Mouse (Mus musculus): ENCODE data around the gene Psme1. TPM values are rescaled to one million over a fixed set of nuclear protein-coding genes. Genes with fewer than 3 reads are reported as not detected.

Psme1 gene
- 129 and 136 TPM in 2 replicates for polyA plus RNA-seq (2012; rRNA removed)

GRCm38 (mm10) chr14:55577871-55578667 lies at the start of gene Psme1:
Gene Psme1, plus strand, starts transcription at chr14:55578123.
- peaks cover 16% of the 10 kb centered on the region; the same call in 1 of the 2 replicates for H3K4me1 ChIP-seq (replicated peaks; ENCODE audit: control insufficient read depth, insufficient read depth, low read length)
- H3K27me3 ChIP-seq (ENCODE audit: control insufficient read depth, insufficient read depth, low read length) = no peaks in the 10 kb centered on the region
- peak within 1 kb of the TSS; percentile 69 for H3K4me3 ChIP-seq (ENCODE audit: control insufficient read depth, insufficient read depth, low read length)
- TF ChIP-seq POLR2A (IDR thresholded peaks at IDR 0.05; ENCODE audit: control insufficient read depth, extremely low read depth, insufficient read depth, low read length, poor library complexity) (0 out of 2 replicates have a peak, but pooled peaks have one; percentile 45), CTCF (IDR thresholded peaks at IDR 0.05; ENCODE audit: borderline replicate concordance, control insufficient read depth, extremely low read depth, insufficient read depth, low read length, poor library complexity) (no peak)
- H3K36me3 ChIP-seq (ENCODE audit: control insufficient read depth, insufficient read depth, low read length) = peaks cover 11% of the 10 kb centered on the region; the same call in 1 of the 2 replicates
- H3K27ac ChIP-seq (ENCODE audit: control insufficient read depth, insufficient read depth, low read length) = peak within 1 kb of the TSS; percentile 20; the same call in 1 of the 2 replicates
- WGBS = 1% methylated on average over 31 of the region's 32 CpGs
- peak; percentile 85 for DNase-seq

DNA sequence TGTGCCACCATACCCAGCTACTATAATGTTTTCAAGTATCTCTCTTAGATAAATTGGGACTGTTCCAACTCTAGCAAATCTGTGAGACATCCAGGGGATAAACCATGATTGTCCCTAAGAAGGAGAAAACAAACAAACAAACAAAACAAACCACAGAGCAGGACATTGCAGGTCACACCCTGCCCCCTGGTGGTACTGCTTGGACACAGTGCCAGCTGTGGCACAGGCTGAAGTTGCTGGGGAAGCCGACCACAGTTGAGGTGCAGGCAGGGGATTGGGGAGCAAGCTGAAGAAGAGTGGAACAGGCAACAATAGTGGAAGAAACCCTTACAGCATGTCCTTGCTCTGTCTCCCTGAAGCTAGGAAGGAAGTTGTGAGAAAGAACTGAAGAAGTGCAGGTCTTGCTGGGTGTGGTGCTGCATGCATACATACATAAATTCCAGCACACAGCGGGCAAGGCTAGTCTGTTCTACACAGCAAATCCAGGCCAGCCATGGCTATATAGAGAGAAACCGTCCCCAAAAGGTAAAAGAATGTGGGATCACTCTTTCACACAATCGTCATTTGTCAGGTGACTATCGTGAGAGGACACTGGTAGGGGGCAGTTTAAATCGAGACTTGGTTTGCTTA lies 41.7 kb upstream of the Psme1 start:
- Histone ChIP-seq H3K4me3 (ENCODE audit: control insufficient read depth, insufficient read depth, low read length) (no peak overlapping the region), H3K36me3 (ENCODE audit: control insufficient read depth, insufficient read depth, low read length) (no peaks in the 10 kb centered on the region), H3K4me1 (replicated peaks; ENCODE audit: control insufficient read depth, insufficient read depth, low read length) (peaks cover 13% of the 10 kb centered on the region), H3K27ac (ENCODE audit: control insufficient read depth, insufficient read depth, low read length) (no peak overlapping the region), H3K27me3 (ENCODE audit: control insufficient read depth, insufficient read depth, low read length) (no peaks in the 10 kb centered on the region)
- no peak for TF ChIP-seq POLR2A (IDR thresholded peaks at IDR 0.05; ENCODE audit: control insufficient read depth, extremely low read depth, insufficient read depth, low read length, poor library complexity)
- peak; percentile 71; the same call in 1 of the 2 replicates for TF ChIP-seq CTCF (IDR thresholded peaks at IDR 0.05; ENCODE audit: borderline replicate concordance, control insufficient read depth, extremely low read depth, insufficient read depth, low read length, poor library complexity)
- WGBS = 75% methylated on average over 6 of the region's 6 CpGs
- peak; percentile 42 for DNase-seq

DNA sequence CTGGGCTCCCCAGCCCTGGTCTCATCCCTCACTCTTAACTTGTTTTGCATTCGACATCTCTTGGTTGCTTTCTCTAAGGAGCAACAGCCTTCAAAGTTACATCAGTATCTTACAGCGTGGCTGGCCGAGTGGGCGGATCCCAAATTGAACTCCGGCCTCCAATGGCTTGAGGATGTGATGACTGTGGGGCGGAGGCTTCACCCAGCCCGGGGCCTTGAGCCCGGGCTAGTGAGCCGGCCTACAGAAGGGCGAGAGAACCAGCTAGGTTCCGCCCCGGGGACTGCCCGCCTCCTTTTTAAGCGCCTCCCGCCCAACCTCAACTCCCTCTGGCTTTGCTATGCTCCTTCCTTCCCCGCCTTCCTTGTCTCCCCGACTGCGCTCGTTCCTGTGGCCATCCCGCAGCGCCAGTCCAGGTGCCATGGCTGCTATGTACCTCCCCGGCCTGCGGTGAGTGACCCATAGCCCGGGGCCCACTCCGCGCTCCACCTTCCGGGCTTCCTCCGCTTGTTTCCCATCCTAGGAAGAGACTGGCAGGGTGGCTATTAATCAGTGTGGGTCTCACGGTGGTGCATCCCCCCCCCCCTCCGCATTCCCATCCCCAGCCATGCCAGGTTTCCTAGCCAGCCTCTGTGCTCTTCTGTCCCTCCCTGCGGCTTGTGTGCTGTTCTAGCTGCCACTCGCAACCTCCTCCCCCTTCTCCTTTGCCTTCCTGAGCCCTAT lies 37.7 kb upstream of the Psme1 start, which contains the start of gene Pck2:
Pck2 (plus strand) TSS at position 200 of the 720 bp plus-strand sequence.
- H3K27ac ChIP-seq (ENCODE audit: control insufficient read depth, insufficient read depth, low read length) = no peak within 1 kb of the TSS
- no peaks in the 10 kb centered on the region for H3K27me3 ChIP-seq (ENCODE audit: control insufficient read depth, insufficient read depth, low read length)
- DNase-seq = peak; percentile 38
- no peaks in the 10 kb centered on the region for H3K36me3 ChIP-seq (ENCODE audit: control insufficient read depth, insufficient read depth, low read length)
- TF ChIP-seq POLR2A (IDR thresholded peaks at IDR 0.05; ENCODE audit: control insufficient read depth, extremely low read depth, insufficient read depth, low read length, poor library complexity) (no peak), CTCF (IDR thresholded peaks at IDR 0.05; ENCODE audit: borderline replicate concordance, control insufficient read depth, extremely low read depth, insufficient read depth, low read length, poor library complexity) (no peak)
- H3K4me3 ChIP-seq (ENCODE audit: control insufficient read depth, insufficient read depth, low read length) = peak within 1 kb of the TSS; percentile 54
- peaks cover 16% of the 10 kb centered on the region for H3K4me1 ChIP-seq (replicated peaks; ENCODE audit: control insufficient read depth, insufficient read depth, low read length)
- under 1% methylated on average over 32 of the region's 32 CpGs for WGBS

DNA sequence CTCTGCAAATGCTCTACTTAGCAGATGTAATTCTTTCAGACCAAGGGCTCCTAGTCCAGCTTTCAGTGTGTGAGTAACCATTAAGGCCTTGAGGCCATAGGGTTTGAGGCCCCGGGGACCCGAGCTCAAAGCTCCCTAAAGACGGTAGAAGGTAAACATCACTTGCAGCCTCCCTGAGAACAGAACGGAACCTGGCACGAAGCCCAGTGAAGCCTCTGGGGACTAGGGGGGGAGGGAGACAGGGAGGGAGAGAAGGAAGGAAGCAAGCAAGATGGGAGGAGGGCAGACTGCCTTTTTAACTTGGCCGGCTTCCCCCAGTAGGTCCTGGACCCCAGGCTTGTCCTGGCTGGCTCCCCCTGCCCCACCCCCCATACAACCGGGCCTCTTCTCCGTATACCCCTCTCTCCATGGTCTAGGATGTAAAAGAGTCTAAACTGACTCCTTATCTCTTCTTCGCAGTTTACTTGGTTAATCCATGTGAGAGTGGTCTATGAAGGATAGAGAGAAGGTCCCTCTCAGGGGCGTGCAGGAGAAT lies 37.1 kb upstream of the Psme1 start:
- peak; percentile 46 for DNase-seq
- peaks cover 16% of the 10 kb centered on the region for H3K4me1 ChIP-seq (replicated peaks; ENCODE audit: control insufficient read depth, insufficient read depth, low read length)
- H3K4me3 ChIP-seq (ENCODE audit: control insufficient read depth, insufficient read depth, low read length) = peak overlapping the region; percentile 54
- H3K27ac ChIP-seq (ENCODE audit: control insufficient read depth, insufficient read depth, low read length) = no peak overlapping the region
- 9% methylated on average over 10 of the region's 10 CpGs for WGBS
- no peaks in the 10 kb centered on the region for H3K27me3 ChIP-seq (ENCODE audit: control insufficient read depth, insufficient read depth, low read length)
- no peaks in the 10 kb centered on the region for H3K36me3 ChIP-seq (ENCODE audit: control insufficient read depth, insufficient read depth, low read length)
- no peak for TF ChIP-seq CTCF (IDR thresholded peaks at IDR 0.05; ENCODE audit: borderline replicate concordance, control insufficient read depth, extremely low read depth, insufficient read depth, low read length, poor library complexity)
- TF ChIP-seq POLR2A (IDR thresholded peaks at IDR 0.05; ENCODE audit: control insufficient read depth, extremely low read depth, insufficient read depth, low read length, poor library complexity) = no peak

- Histone ChIP-seq H3K27ac (ENCODE audit: control insufficient read depth, insufficient read depth, low read length) (no peak overlapping the region), H3K4me1 (replicated peaks; ENCODE audit: control insufficient read depth, insufficient read depth, low read length) (peaks cover 16% of the 10 kb centered on the region), H3K27me3 (ENCODE audit: control insufficient read depth, insufficient read depth, low read length) (no peaks in the 10 kb centered on the region), H3K36me3 (ENCODE audit: control insufficient read depth, insufficient read depth, low read length) (no peaks in the 10 kb centered on the region), H3K4me3 (ENCODE audit: control insufficient read depth, insufficient read depth, low read length) (no peak overlapping the region)
- TF ChIP-seq CTCF (IDR thresholded peaks at IDR 0.05; ENCODE audit: borderline replicate concordance, control insufficient read depth, extremely low read depth, insufficient read depth, low read length, poor library complexity) (no peak), POLR2A (IDR thresholded peaks at IDR 0.05; ENCODE audit: control insufficient read depth, extremely low read depth, insufficient read depth, low read length, poor library complexity) (no peak)
- 98% methylated on average over 12 of the region's 12 CpGs for WGBS
- no peak for DNase-seq
Measured at GRCm38 (mm10) chr14:55542268-55542667, 35.7 kb upstream of the Psme1 start.

DNA sequence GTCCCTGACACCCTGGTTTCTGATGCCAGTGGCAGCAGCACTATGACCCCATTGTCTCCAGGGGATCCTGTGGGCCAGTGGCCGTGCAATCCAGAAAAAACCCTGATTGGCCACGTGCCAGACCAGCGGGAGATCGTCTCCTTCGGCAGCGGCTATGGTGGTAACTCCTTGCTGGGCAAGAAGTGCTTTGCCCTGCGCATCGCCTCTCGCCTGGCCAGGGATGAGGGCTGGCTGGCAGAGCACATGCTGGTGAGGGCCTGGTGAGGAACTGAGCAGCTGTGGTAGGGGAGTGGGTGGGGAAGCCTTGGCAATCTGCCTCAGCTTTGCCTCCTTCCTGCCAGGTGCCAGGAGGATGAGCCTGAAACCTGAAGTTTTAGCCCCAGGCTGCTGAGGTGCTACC lies 33.6 kb upstream of the Psme1 start:
- no peak overlapping the region for H3K27ac ChIP-seq (ENCODE audit: control insufficient read depth, insufficient read depth, low read length)
- no peaks in the 10 kb centered on the region for H3K27me3 ChIP-seq (ENCODE audit: control insufficient read depth, insufficient read depth, low read length)
- H3K4me3 ChIP-seq (ENCODE audit: control insufficient read depth, insufficient read depth, low read length) = no peak overlapping the region
- peaks cover 16% of the 10 kb centered on the region for H3K4me1 ChIP-seq (replicated peaks; ENCODE audit: control insufficient read depth, insufficient read depth, low read length)
- TF ChIP-seq CTCF (IDR thresholded peaks at IDR 0.05; ENCODE audit: borderline replicate concordance, control insufficient read depth, extremely low read depth, insufficient read depth, low read length, poor library complexity) (no peak), POLR2A (IDR thresholded peaks at IDR 0.05; ENCODE audit: control insufficient read depth, extremely low read depth, insufficient read depth, low read length, poor library complexity) (no peak)
- H3K36me3 ChIP-seq (ENCODE audit: control insufficient read depth, insufficient read depth, low read length) = no peaks in the 10 kb centered on the region
- 76% methylated on average over 9 of the region's 9 CpGs for WGBS
- DNase-seq = no peak

Data from thymus, adult 2 months (tissue).